Mouse (Mus musculus) liver, embryonic 14.5 days (tissue): ENCODE data around the gene Ipo7.

ENCODE experiments used
- CTCF ChIP-seq: IDR thresholded peaks from 2 replicates; pipeline ENCODE4 v1.5.1; 2016; ENCODE audit warnings: antibody characterized with exemption, low read depth, control low read depth
- EP300 ChIP-seq: IDR thresholded peaks from 2 replicates; pipeline ENCODE4 v1.6.1; 2016; ENCODE audit warnings: antibody characterized with exemption, low read depth

- TF ChIP-seq CTCF (no peak), EP300 (peak; percentile 81)
These were observed 43.2 kb downstream of the Ipo7 start, which contains the start of gene Zfp143 for GRCm38 (mm10) chr7:110061199-110061751.
